Mouse (Mus musculus) liver, postnatal 0 days (tissue): ENCODE data around the gene Calu. TPM values are rescaled to one million over a fixed set of nuclear protein-coding genes. Genes with fewer than 3 reads are reported as not detected.

Source experiments
- ATAC-seq: fragments of 200-750 bp; cut with Nextera tagmentation; 2 replicates; pipeline ENCODE4 v1.8.0; 2017; ENCODE audit warnings: mild to moderate bottlenecking, moderate library complexity
- DNase-seq: peaks from one replicate; pipeline ENCODE4 v3.0.0-alpha.2; 2016
- H3K27ac ChIP-seq: fragments of 300-500 bp; sonication (generic); 2 replicates; pipeline ENCODE4 v1.5.1; 2014; ENCODE audit warnings: antibody characterized with exemption, moderate library complexity, mild to moderate bottlenecking, low read depth
- H3K27me3 ChIP-seq: fragments of 300-500 bp; sonication (generic); 2 replicates; pipeline ENCODE4 v1.6.1; 2014; ENCODE audit warnings: low read length, control low read depth, mixed read lengths; ENCODE audit not compliant: insufficient read depth
- H3K36me3 ChIP-seq: fragments of 300-500 bp; sonication (generic); replicated peaks from 2 replicates; pipeline ENCODE4 v1.6.1; 2014; ENCODE audit warnings: mild to moderate bottlenecking, control low read depth, low read length, moderate library complexity, mixed read lengths; ENCODE audit not compliant: insufficient read depth
- H3K4me1 ChIP-seq: fragments of 300-500 bp; sonication (generic); 2 replicates; pipeline ENCODE4 v1.6.1; 2014; ENCODE audit warnings: antibody characterized with exemption, mild to moderate bottlenecking, control low read depth; ENCODE audit not compliant: insufficient read depth
- H3K4me2 ChIP-seq: fragments of 300-500 bp; sonication (generic); 2 replicates; pipeline ENCODE4 v1.6.1; 2014; ENCODE audit warnings: low read depth, mild to moderate bottlenecking, low read length, moderate library complexity, mixed read lengths
- H3K4me3 ChIP-seq: fragments of 300-500 bp; sonication (generic); 2 replicates; pipeline ENCODE4 v1.5.1; 2014; ENCODE audit warnings: low read depth, low read length
- H3K9ac ChIP-seq: fragments of 300-500 bp; sonication (generic); replicated peaks from 2 replicates; pipeline ENCODE4 v1.6.1; 2014; ENCODE audit warnings: mild to moderate bottlenecking, moderate library complexity
- H3K9me3 ChIP-seq: fragments of 300-500 bp; sonication (generic); 2 replicates; pipeline ENCODE4 v1.6.1; 2016; ENCODE audit warnings: mild to moderate bottlenecking, control low read depth, low read length, mixed read lengths
- CTCF ChIP-seq: sonication (generic); IDR thresholded peaks from 2 replicates; pipeline ENCODE4 v1.5.1; 2016; ENCODE audit warnings: antibody characterized with exemption, low read depth
- EP300 ChIP-seq: IDR thresholded peaks from 2 replicates; pipeline ENCODE4 v1.6.1; 2016; ENCODE audit warnings: antibody characterized with exemption, low read depth, mild to moderate bottlenecking
- WGBS: fragments of 180-500 bp; shearing (Covaris S2); extraction: QIAGEN DNeasy Blood & Tissue Kit; methylation state at CpG from one replicate; pipeline ENCODE4 v1.1.7; 2014; ENCODE audit not compliant: insufficient replicate concordance; 5-methylcytosine and 5-hydroxymethylcytosine counted together
- polyA plus RNA-seq: library from polyadenylated mRNA; unstranded; fragments of >200 nt; fragmentation: Nextera tagmentation; extraction: Ambion mirVana; gene quantifications from 2 replicates; pipeline ENCODE4 v1.2.1, GENCODE M21; 2015

Gene Calu
- polyA plus RNA-seq, 1 experiment from 2014 or later: 63.8 TPM

GRCm38 (mm10) chr6:29313690-29314202, 34.1 kb upstream of the Calu start:
- no peaks in the 10 kb centered on the region for H3K36me3 ChIP-seq
- 71% methylated on average over 14 of the region's 14 CpGs for WGBS
- no peaks in the 10 kb centered on the region for H3K9me3 ChIP-seq
- H3K27ac ChIP-seq: no peak overlapping the region
- DNase-seq (no peak), ATAC-seq (no peak)
- H3K9ac ChIP-seq: no peak overlapping the region
- no peak overlapping the region for H3K4me3 ChIP-seq
- TF ChIP-seq CTCF (no peak), EP300 (no peak)
- H3K4me2 ChIP-seq: no peak overlapping the region
- H3K27me3 ChIP-seq: no peaks in the 10 kb centered on the region
- no peaks in the 10 kb centered on the region for H3K4me1 ChIP-seq

GRCm38 (mm10) chr6:29317286-29317685, 30.6 kb upstream of the Calu start:
- no peak for TF ChIP-seq EP300
- TF ChIP-seq CTCF: no peak
- no peak for ATAC-seq
- no peak overlapping the region for H3K4me2 ChIP-seq
- H3K9ac ChIP-seq: no peak overlapping the region
- H3K4me3 ChIP-seq: no peak overlapping the region
- 68% methylated on average over 2 of the region's 2 CpGs for WGBS
- no peaks in the 10 kb centered on the region for H3K9me3 ChIP-seq
- H3K27ac ChIP-seq: no peak overlapping the region
- H3K4me1 ChIP-seq: no peaks in the 10 kb centered on the region
- H3K36me3 ChIP-seq: no peaks in the 10 kb centered on the region
- DNase-seq: no peak
- no peaks in the 10 kb centered on the region for H3K27me3 ChIP-seq

- no peaks in the 10 kb centered on the region for H3K9me3 ChIP-seq
- 64% methylated on average over 3 of the region's 3 CpGs for WGBS
- no peaks in the 10 kb centered on the region for H3K27me3 ChIP-seq
- no peak overlapping the region for H3K9ac ChIP-seq
- TF ChIP-seq CTCF: no peak
- no peak for TF ChIP-seq EP300
- no peak overlapping the region for H3K4me2 ChIP-seq
- ATAC-seq: no peak
- no peak overlapping the region for H3K4me3 ChIP-seq
- H3K27ac ChIP-seq: no peak overlapping the region
- no peaks in the 10 kb centered on the region for H3K4me1 ChIP-seq
- H3K36me3 ChIP-seq: no peaks in the 10 kb centered on the region
- DNase-seq: no peak
Measured at GRCm38 (mm10) chr6:29317941-29318340, 29.9 kb upstream of the Calu start.

- no peaks in the 10 kb centered on the region for H3K9me3 ChIP-seq
- H3K4me1 ChIP-seq: no peaks in the 10 kb centered on the region
- H3K9ac ChIP-seq: no peak within 1 kb of the TSS
- H3K36me3 ChIP-seq: no peaks in the 10 kb centered on the region
- no peak within 1 kb of the TSS for H3K4me2 ChIP-seq
- H3K4me3 ChIP-seq: no peak within 1 kb of the TSS
- 54% methylated on average over 5 of the region's 5 CpGs for WGBS
- ATAC-seq: peak; percentile 49
- no peaks in the 10 kb centered on the region for H3K27me3 ChIP-seq
- TF ChIP-seq CTCF: no peak
- no peak for TF ChIP-seq EP300
- no peak within 1 kb of the TSS for H3K27ac ChIP-seq
- peak; percentile 26 for DNase-seq
Measured at GRCm38 (mm10) chr6:29318879-29319278, 29.0 kb upstream of the Calu start, which contains the start of gene Fam71f1. Gene Fam71f1 (plus strand): TSS chr6:29319140.

GRCm38 (mm10) chr6:29321586-29321985, 26.3 kb upstream of the Calu start:
- Histone ChIP-seq H3K4me3 (no peak overlapping the region), H3K4me1 (no peaks in the 10 kb centered on the region), H3K4me2 (no peak overlapping the region), H3K27me3 (no peaks in the 10 kb centered on the region), H3K36me3 (no peaks in the 10 kb centered on the region), H3K27ac (no peak overlapping the region), H3K9ac (no peak overlapping the region), H3K9me3 (no peaks in the 10 kb centered on the region)
- ATAC-seq (no peak), DNase-seq (no peak)
- 64% methylated on average over 6 of the region's 6 CpGs for WGBS
- TF ChIP-seq EP300 (no peak), CTCF (no peak)

- no peaks in the 10 kb centered on the region for H3K9me3 ChIP-seq
- no peaks in the 10 kb centered on the region for H3K36me3 ChIP-seq
- H3K4me3 ChIP-seq: no peak overlapping the region
- no peaks in the 10 kb centered on the region for H3K4me1 ChIP-seq
- no peak overlapping the region for H3K27ac ChIP-seq
- TF ChIP-seq EP300: no peak
- no peak for TF ChIP-seq CTCF
- no peaks in the 10 kb centered on the region for H3K27me3 ChIP-seq
- no peak overlapping the region for H3K4me2 ChIP-seq
- DNase-seq: no peak
- H3K9ac ChIP-seq: no peak overlapping the region
- 80% methylated on average over 7 of the region's 7 CpGs for WGBS
- no peak for ATAC-seq
Measured at GRCm38 (mm10) chr6:29322147-29322546, 25.7 kb upstream of the Calu start.

- Histone ChIP-seq H3K9ac (no peak overlapping the region), H3K27ac (no peak overlapping the region), H3K9me3 (no peaks in the 10 kb centered on the region), H3K27me3 (no peaks in the 10 kb centered on the region), H3K36me3 (no peaks in the 10 kb centered on the region), H3K4me2 (no peak overlapping the region), H3K4me3 (no peak overlapping the region), H3K4me1 (no peaks in the 10 kb centered on the region)
- DNase-seq (no peak), ATAC-seq (no peak)
- WGBS: 61% methylated on average over 4 of the region's 4 CpGs
- TF ChIP-seq EP300: no peak
- no peak for TF ChIP-seq CTCF
Measured at GRCm38 (mm10) chr6:29322735-29323134, 25.1 kb upstream of the Calu start.
